Mouse (Mus musculus) heart, embryonic 11.5 days (tissue): ENCODE data around the gene Thsd4. TPM values are rescaled to one million over a fixed set of nuclear protein-coding genes. Genes with fewer than 3 reads are reported as not detected.

Experiments used
- ATAC-seq: fragments of 200-750 bp; cut with Nextera tagmentation; replicated peaks from 2 replicates; pipeline ENCODE4 v1.8.0; 2017; ENCODE audit warnings: moderate library complexity; ENCODE audit not compliant: insufficient number of reproducible peaks, low FRiP score, low TSS enrichment
- H3K27ac ChIP-seq: fragments of 300-500 bp; sonication (generic); 2 replicates; pipeline ENCODE4 v1.5.1; 2014; ENCODE audit warnings: mild to moderate bottlenecking, low read depth, low read length
- H3K27me3 ChIP-seq: fragments of 300-500 bp; sonication (generic); 2 replicates; pipeline ENCODE4 v1.6.1; 2014; ENCODE audit warnings: mild to moderate bottlenecking, low read length, mixed read lengths; ENCODE audit not compliant: control insufficient read depth, insufficient read depth
- H3K36me3 ChIP-seq: fragments of 300-500 bp; sonication (generic); 2 replicates; pipeline ENCODE4 v1.6.1; 2014; ENCODE audit warnings: mild to moderate bottlenecking, low read length, moderate library complexity, mixed read lengths; ENCODE audit not compliant: control insufficient read depth, insufficient read depth
- H3K4me1 ChIP-seq: fragments of 300-500 bp; sonication (generic); 2 replicates; pipeline ENCODE4 v1.6.1; 2014; ENCODE audit warnings: low read length; ENCODE audit not compliant: control insufficient read depth, insufficient read depth
- H3K4me2 ChIP-seq: fragments of 300-500 bp; sonication (generic); 2 replicates; pipeline ENCODE4 v1.6.1; 2014; ENCODE audit warnings: mild to moderate bottlenecking, moderate library complexity
- H3K4me3 ChIP-seq: fragments of 300-500 bp; sonication (generic); 2 replicates; pipeline ENCODE4 v1.5.1; 2014; ENCODE audit warnings: low read depth, low read length
- H3K9ac ChIP-seq: fragments of 300-500 bp; sonication (generic); 2 replicates; pipeline ENCODE4 v1.6.1; 2014; ENCODE audit warnings: mild to moderate bottlenecking, low read depth, low read length, moderate library complexity
- H3K9me3 ChIP-seq: fragments of 300-500 bp; sonication (generic); replicated peaks from 2 replicates; pipeline ENCODE4 v1.6.1; 2016; ENCODE audit warnings: low read length; ENCODE audit not compliant: control insufficient read depth
- WGBS: fragments of 180-500 bp; shearing (Covaris S2); extraction: QIAGEN DNeasy Blood & Tissue Kit; methylation state at CpG from one replicate; pipeline ENCODE4 v1.1.7; 2014; ENCODE audit not compliant: insufficient replicate concordance; 5-methylcytosine and 5-hydroxymethylcytosine counted together
- polyA plus RNA-seq: library from polyadenylated mRNA; unstranded; fragments of >200 nt; fragmentation: Nextera tagmentation; extraction: Ambion mirVana; gene quantifications from 2 replicates; pipeline ENCODE4 v1.2.1, GENCODE M21; 2014

Thsd4 gene
- polyA plus RNA-seq, 1 experiment from 2014 or later = 14.6 TPM

GRCm38 (mm10) chr9:60251765-60252164 lies 270.1 kb downstream of the Thsd4 start:
- Histone ChIP-seq H3K9me3 (no peaks in the 10 kb centered on the region), H3K4me1 (no peaks in the 10 kb centered on the region), H3K9ac (no peak overlapping the region), H3K4me3 (no peak overlapping the region), H3K4me2 (no peak overlapping the region), H3K27me3 (no peaks in the 10 kb centered on the region), H3K36me3 (no peaks in the 10 kb centered on the region), H3K27ac (no peak overlapping the region)
- ATAC-seq = no peak
- WGBS = 67% methylated on average over 3 of the region's 3 CpGs

- Histone ChIP-seq H3K9me3 (no peaks in the 10 kb centered on the region), H3K27me3 (no peaks in the 10 kb centered on the region), H3K27ac (no peak overlapping the region), H3K9ac (no peak overlapping the region), H3K4me2 (no peak overlapping the region), H3K4me1 (no peaks in the 10 kb centered on the region), H3K36me3 (no peaks in the 10 kb centered on the region), H3K4me3 (no peak overlapping the region)
- no peak for ATAC-seq
Observed at GRCm38 (mm10) chr9:60250403-60250802, 271.4 kb downstream of the Thsd4 start.

- Histone ChIP-seq H3K4me1 (no peaks in the 10 kb centered on the region), H3K36me3 (no peaks in the 10 kb centered on the region), H3K27ac (no peak overlapping the region), H3K27me3 (no peaks in the 10 kb centered on the region), H3K9me3 (no peaks in the 10 kb centered on the region), H3K9ac (no peak overlapping the region), H3K4me3 (no peak overlapping the region), H3K4me2 (no peak overlapping the region)
- ATAC-seq = no peak
- 54% methylated on average over 3 of the region's 3 CpGs for WGBS
Observed at GRCm38 (mm10) chr9:60247998-60248397, 273.8 kb downstream of the Thsd4 start.

GRCm38 (mm10) chr9:60244943-60245342 lies 276.9 kb downstream of the Thsd4 start:
- Histone ChIP-seq H3K27me3 (no peaks in the 10 kb centered on the region), H3K27ac (no peak overlapping the region), H3K9me3 (no peaks in the 10 kb centered on the region), H3K36me3 (no peaks in the 10 kb centered on the region), H3K4me1 (no peaks in the 10 kb centered on the region), H3K4me2 (no peak overlapping the region), H3K9ac (no peak overlapping the region), H3K4me3 (no peak overlapping the region)
- ATAC-seq = no peak
- WGBS = 4% methylated on average over 5 of the region's 5 CpGs

GRCm38 (mm10) chr9:60243503-60243902 lies 278.3 kb downstream of the Thsd4 start:
- no peak overlapping the region for H3K4me3 ChIP-seq

GRCm38 (mm10) chr9:60237667-60238066 lies 284.2 kb downstream of the Thsd4 start:
- ATAC-seq = no peak
- H3K27ac ChIP-seq = no peak overlapping the region
- no peak overlapping the region for H3K4me3 ChIP-seq
- no peaks in the 10 kb centered on the region for H3K4me1 ChIP-seq
- no peak overlapping the region for H3K4me2 ChIP-seq
- WGBS = 43% methylated on average over 4 of the region's 4 CpGs
- no peaks in the 10 kb centered on the region for H3K36me3 ChIP-seq
- H3K27me3 ChIP-seq = no peaks in the 10 kb centered on the region
- no peaks in the 10 kb centered on the region for H3K9me3 ChIP-seq
- no peak overlapping the region for H3K9ac ChIP-seq

More at GRCm38 (mm10) chr9:60243503-60243902, 278.3 kb downstream of the Thsd4 start:
- no peaks in the 10 kb centered on the region for H3K9me3 ChIP-seq
- H3K36me3 ChIP-seq = no peaks in the 10 kb centered on the region
- WGBS = 60% methylated on average over 6 of the region's 6 CpGs
- ATAC-seq = no peak
- no peak overlapping the region for H3K9ac ChIP-seq
- no peak overlapping the region for H3K4me2 ChIP-seq
- no peak overlapping the region for H3K27ac ChIP-seq
- no peaks in the 10 kb centered on the region for H3K27me3 ChIP-seq
- no peaks in the 10 kb centered on the region for H3K4me1 ChIP-seq

GRCm38 (mm10) chr9:60236155-60236554 lies 285.7 kb downstream of the Thsd4 start:
- Histone ChIP-seq H3K4me3 (no peak overlapping the region), H3K27ac (no peak overlapping the region), H3K36me3 (no peaks in the 10 kb centered on the region), H3K9me3 (no peaks in the 10 kb centered on the region), H3K4me1 (0 out of 2 replicates have a peak, but pooled peaks cover 3% of the 10 kb centered on the region), H3K4me2 (no peak overlapping the region), H3K9ac (no peak overlapping the region), H3K27me3 (no peaks in the 10 kb centered on the region)
- no peak for ATAC-seq
- WGBS = 75% methylated on average over 9 of the region's 9 CpGs

GRCm38 (mm10) chr9:60234233-60235115 lies 287.4 kb downstream of the Thsd4 start:
- Histone ChIP-seq H3K36me3 (no peaks in the 10 kb centered on the region), H3K27ac (no peak overlapping the region), H3K9ac (no peak overlapping the region), H3K4me1 (0 out of 2 replicates have a peak, but pooled peaks cover 3% of the 10 kb centered on the region), H3K27me3 (no peaks in the 10 kb centered on the region), H3K4me3 (no peak overlapping the region), H3K4me2 (no peak overlapping the region), H3K9me3 (no peaks in the 10 kb centered on the region)
- ATAC-seq = no peak
- 48% methylated on average over 8 of the region's 8 CpGs for WGBS
